Mouse (Mus musculus) cerebellum, adult 11-12 months (tissue): ENCODE measurements at regions not wholly inside any gene's neighbourhood (a gene's known extent, or its start where the extent isn't known, plus 50 kb on each side); places are given as distances from the start of the nearest gene placed in this dataset.
"Not testable (repeated sequence)": the region's sequence is repeated elsewhere in the genome, so short reads cannot be mapped to it uniquely, and the experiment has no call there.

Experiments used
- DNase-seq: peaks from one replicate; pipeline ENCODE4 v3.0.0; 2022

GRCm38 (mm10) chr13:46023630-46024041 lies 58.8 kb upstream of the Atxn1 start:
- DNase-seq: no peak

GRCm38 (mm10) chr13:46023187-46023586 lies 58.4 kb upstream of the Atxn1 start:
- DNase-seq: no peak

- no peak for DNase-seq
These were observed 56.4 kb upstream of the Atxn1 start for GRCm38 (mm10) chr13:46020945-46021835.

- peak; percentile 48 for DNase-seq
These were observed 54.8 kb upstream of the Atxn1 start for GRCm38 (mm10) chr13:46019431-46020166.

GRCm38 (mm10) chr13:46018903-46019430 lies 54.2 kb upstream of the Atxn1 start:
- DNase-seq: no peak

GRCm38 (mm10) chr13:46017742-46018141 lies 52.9 kb upstream of the Atxn1 start:
- no peak for DNase-seq

- DNase-seq: not testable (repeated sequence)
These were observed 52.2 kb upstream of the Atxn1 start for GRCm38 (mm10) chr13:46017011-46017410.

GRCm38 (mm10) chr13:46015231-46015630 lies 50.4 kb upstream of the Atxn1 start:
- no peak for DNase-seq

GRCm38 (mm10) chr13:46014637-46015036 lies 49.8 kb upstream of the Atxn1 start:
- DNase-seq: no peak
